Mouse (Mus musculus) duodenum, adult 2 months (tissue): Measurements from ENCODE around the gene Psma7. TPM values are rescaled to one million over a fixed set of nuclear protein-coding genes. Genes with fewer than 3 reads are reported as not detected.

ENCODE experiments used
- polyA plus RNA-seq: library from polyadenylated mRNA; depleted of rRNA; stranded (reverse); fragments of >200 nt; gene quantifications from 2 replicates; pipeline ENCODE4 v1.2.3, GENCODE M21; 2012; ENCODE audit warnings: low replicate concordance; rRNA removed

Gene Psma7
- 113 and 121 TPM in 2 replicates for polyA plus RNA-seq

GRCm38 (mm10) chr2:180042256-180042857, at the start of gene Psma7, which contains the start of gene Ss18l1:
Psma7 (minus strand) TSS chr2:180042433.
Ss18l1 (plus strand) TSS chr2:180042509.

DNA sequence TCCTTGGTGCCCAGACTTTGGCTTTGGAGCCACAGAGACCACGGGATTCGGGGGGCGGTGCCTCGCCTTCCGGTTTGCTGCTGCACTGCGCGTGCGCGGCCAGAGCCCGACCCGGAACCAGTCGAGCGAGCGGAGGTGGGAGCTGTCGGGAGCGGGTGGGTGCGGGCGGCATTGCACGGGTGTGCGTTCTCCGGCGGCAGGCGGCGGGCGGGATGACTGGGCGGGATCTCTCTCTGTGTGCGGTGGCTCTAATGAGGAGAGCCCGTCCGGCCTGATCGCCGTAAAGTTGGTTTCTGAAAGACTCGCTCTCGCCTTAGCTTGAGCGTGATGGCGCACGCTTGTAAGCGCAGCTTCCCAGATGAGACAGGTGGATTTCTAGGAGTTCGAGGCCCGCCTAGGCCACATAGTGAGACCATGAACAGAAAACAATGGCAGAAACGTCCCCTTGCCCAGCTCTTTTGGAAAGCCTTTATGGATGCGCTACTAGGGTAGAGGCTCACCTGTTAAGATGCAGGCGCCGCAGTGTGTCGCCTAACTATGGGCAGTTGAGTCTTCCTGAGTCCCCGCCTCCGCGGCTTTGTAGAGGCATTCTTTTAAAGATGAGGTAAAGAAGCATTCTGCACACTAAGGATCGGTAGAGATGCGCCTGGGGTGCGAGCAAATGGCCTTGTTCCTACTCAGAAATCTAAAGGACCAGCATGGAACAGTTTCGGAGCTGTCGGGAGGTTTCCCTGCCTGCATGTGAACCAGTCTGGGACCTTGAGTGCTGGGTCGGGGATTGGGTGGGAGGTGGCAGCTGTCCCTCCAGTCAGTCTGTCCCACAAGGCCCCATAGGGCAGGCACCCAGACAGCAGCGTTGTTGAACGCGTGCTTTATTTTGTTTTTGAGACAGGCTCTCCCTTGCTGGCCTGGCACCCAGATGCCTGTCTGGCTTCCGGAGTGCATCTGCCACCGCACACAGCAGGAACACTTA, 28.5 kb upstream of the Psma7 start, which contains the start of gene Mtg2:
Mtg2 (plus strand) TSS at position 108 of the 973 bp plus-strand sequence.

GRCm38 (mm10) chr2:180024401-180025098, 17.7 kb downstream of the Psma7 start, which contains the start of gene Lsm14b:
Lsm14b (plus strand) TSS chr2:180024987.

Other genes with a start within 250 kb of the Psma7 start
- gene Taf4, start 65.8 kb downstream of the Psma7 start, polyA plus RNA-seq, result 7.2 and 9.6 TPM in 2 replicates
- gene Lsm14b, start 17.4 kb downstream of the Psma7 start, polyA plus RNA-seq, result 8.4 and 12.6 TPM in 2 replicates
- 4.0 and 4.5 TPM in 2 replicates for gene Ss18l1, start 76 bp upstream of the Psma7 start, polyA plus RNA-seq
- gene Mtg2, start 28.2 kb upstream of the Psma7 start, polyA plus RNA-seq, result 8.9 and 9.2 TPM in 2 replicates
- 0.33 TPM in 1 of 2 replicates, not detected in the other for gene Hrh3, start 62.1 kb upstream of the Psma7 start, polyA plus RNA-seq
- gene Osbpl2, start 76.9 kb upstream of the Psma7 start, polyA plus RNA-seq, result 13.1 and 16.0 TPM in 2 replicates
- gene Adrm1, start 129.1 kb upstream of the Psma7 start, polyA plus RNA-seq, result 139 and 187 TPM in 2 replicates
- 39.0 and 40.2 TPM in 2 replicates for gene Lama5, start 183.4 kb upstream of the Psma7 start, polyA plus RNA-seq
- gene Rps21, start 214.9 kb upstream of the Psma7 start, polyA plus RNA-seq, result 1,302 and 2,566 TPM in 2 replicates
- 18.6 and 22.5 TPM in 2 replicates for gene Cables2, start 231.1 kb upstream of the Psma7 start, polyA plus RNA-seq
- gene Rbbp8nl, start 247.4 kb upstream of the Psma7 start, polyA plus RNA-seq, result 1.1 and 2.7 TPM in 2 replicates